Mouse (Mus musculus) liver, embryonic 15.5 days (tissue): Measurements from ENCODE around the gene Aqp12. TPM values are rescaled to one million over a fixed set of nuclear protein-coding genes. Genes with fewer than 3 reads are reported as not detected.

Experiments
- ATAC-seq: fragments of 200-750 bp; cut with Nextera tagmentation; 2 replicates; pipeline ENCODE4 v1.8.0; 2017; ENCODE audit warnings: moderate number of reproducible peaks, mild to moderate bottlenecking, moderate library complexity; ENCODE audit not compliant: insufficient read depth
- H3K27ac ChIP-seq: fragments of 300-500 bp; sonication (generic); replicated peaks from 2 replicates; pipeline ENCODE4 v1.5.1; 2015; ENCODE audit warnings: mild to moderate bottlenecking, inconsistent platforms
- H3K27me3 ChIP-seq: fragments of 300-500 bp; sonication (generic); 2 replicates; pipeline ENCODE4 v1.6.1; 2015; ENCODE audit warnings: mild to moderate bottlenecking, inconsistent platforms
- H3K36me3 ChIP-seq: fragments of 300-500 bp; sonication (generic); replicated peaks from 2 replicates; pipeline ENCODE4 v1.6.1; 2015; ENCODE audit warnings: moderate library complexity, mild to moderate bottlenecking, inconsistent platforms
- H3K4me1 ChIP-seq: fragments of 300-500 bp; sonication (generic); replicated peaks from 2 replicates; pipeline ENCODE4 v1.6.1; 2015; ENCODE audit warnings: inconsistent platforms
- H3K4me2 ChIP-seq: fragments of 300-500 bp; sonication (generic); 2 replicates; pipeline ENCODE4 v1.6.1; 2015; ENCODE audit warnings: moderate library complexity, mild to moderate bottlenecking, inconsistent platforms
- H3K4me3 ChIP-seq: fragments of 300-500 bp; sonication (generic); replicated peaks from 2 replicates; pipeline ENCODE4 v1.5.1; 2015; ENCODE audit warnings: mild to moderate bottlenecking, inconsistent platforms
- H3K9ac ChIP-seq: fragments of 300-500 bp; sonication (generic); 2 replicates; pipeline ENCODE4 v1.6.1; 2015; ENCODE audit warnings: moderate library complexity, mild to moderate bottlenecking, inconsistent platforms
- H3K9me3 ChIP-seq: fragments of 300-500 bp; sonication (generic); replicated peaks from 2 replicates; pipeline ENCODE4 v1.6.1; 2016; ENCODE audit warnings: inconsistent platforms
- whole genome bisulfite sequencing: fragments of 180-500 bp; shearing (Covaris S2); methylation state at CpG from one replicate; pipeline ENCODE4 v1.1.7; 2015; ENCODE audit warnings: mixed read lengths; ENCODE audit not compliant: insufficient replicate concordance; 5-methylcytosine and 5-hydroxymethylcytosine counted together
- polyA plus RNA-seq: library from polyadenylated mRNA; unstranded; fragments of >200 nt; fragmentation: Nextera tagmentation; extraction: Ambion mirVana; gene quantifications from 2 replicates; pipeline ENCODE4 v1.2.1, GENCODE M21; 2015

The Aqp12 gene
- polyA plus RNA-seq, 1 experiment from 2014 or later = not detected

DNA sequence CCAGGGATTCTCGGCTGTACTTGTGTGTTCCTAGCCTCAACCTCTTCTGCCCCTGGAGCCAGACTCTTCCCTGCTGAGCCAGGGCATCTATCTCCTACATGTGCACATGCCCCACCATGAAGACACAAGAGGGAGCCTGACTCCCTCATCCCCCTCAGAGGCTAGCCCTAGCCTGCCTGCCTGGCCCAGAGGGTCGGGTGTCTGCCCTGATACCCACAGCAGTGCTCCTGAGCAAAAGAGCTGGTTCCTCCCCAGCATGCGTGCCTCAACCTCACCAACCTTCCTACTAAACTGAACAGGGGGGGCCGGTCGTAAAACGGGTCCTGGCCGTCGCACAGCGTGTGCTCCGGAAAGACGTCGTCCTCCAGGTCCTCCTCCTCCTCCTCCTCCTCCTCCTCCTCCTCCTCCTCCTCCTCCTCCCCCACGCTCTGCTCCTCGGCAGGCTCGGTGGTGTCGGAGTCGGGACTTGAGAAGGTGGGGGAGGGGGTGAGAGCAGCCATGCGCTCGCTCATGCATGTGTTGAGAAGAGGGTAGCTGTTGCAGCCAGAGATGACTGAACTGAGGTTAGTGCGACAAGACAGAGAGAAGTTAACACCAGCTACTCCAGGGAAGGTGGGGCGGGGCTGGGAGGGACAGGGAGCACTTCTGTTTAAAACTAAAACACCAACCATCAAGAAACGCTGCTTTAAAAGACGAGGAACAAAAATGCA lies 45.1 kb downstream of the Aqp12 start:
- Histone ChIP-seq H3K9ac (no peak overlapping the region), H3K36me3 (no peaks in the 10 kb centered on the region), H3K9me3 (no peaks in the 10 kb centered on the region), H3K4me1 (peaks cover 7% of the 10 kb centered on the region), H3K4me3 (no peak overlapping the region), H3K27me3 (peaks cover 7% of the 10 kb centered on the region; the same call in 1 of the 2 replicates), H3K27ac (no peak overlapping the region), H3K4me2 (no peak overlapping the region)
- 52% methylated on average over 20 of the region's 23 CpGs for WGBS
- no peak for ATAC-seq

Other genes with a start within 250 kb of the Aqp12 start
- 4.1 and 4.7 TPM in 2 replicates for gene Gpc1, start 174.7 kb upstream of the Aqp12 start, polyA plus RNA-seq
- 0.02 TPM in 1 of 2 replicates, not detected in the other for gene Ankmy1, start 103.4 kb upstream of the Aqp12 start, polyA plus RNA-seq
- gene Dusp28, start 99.4 kb upstream of the Aqp12 start, polyA plus RNA-seq = 7.4 and 8.0 TPM in 2 replicates
- gene Rnpepl1, start 95.6 kb upstream of the Aqp12 start, polyA plus RNA-seq = 15.6 and 19.8 TPM in 2 replicates
- gene Capn10, start 72.0 kb upstream of the Aqp12 start, polyA plus RNA-seq = 15.7 and 17.5 TPM in 2 replicates
- gene Gpr35, start 55.5 kb upstream of the Aqp12 start, polyA plus RNA-seq = 0.68 and 0.69 TPM in 2 replicates
- gene Kif1a, start 95.6 kb downstream of the Aqp12 start, polyA plus RNA-seq = 0.24 TPM in 2 replicates
- gene Agxt, start 128.9 kb downstream of the Aqp12 start, polyA plus RNA-seq = 12.3 and 14.8 TPM in 2 replicates
- gene 2310007B03Rik, start 154.6 kb downstream of the Aqp12 start, polyA plus RNA-seq = 0.13 and 0.38 TPM in 2 replicates
- gene Crocc2, start 162.4 kb downstream of the Aqp12 start, polyA plus RNA-seq = 0.03 TPM in 1 of 2 replicates, not detected in the other
- gene Sned1, start 229.5 kb downstream of the Aqp12 start, polyA plus RNA-seq = 0.21 and 0.30 TPM in 2 replicates